Mouse (Mus musculus): ENCODE results near the gene Grin2b. TPM values are rescaled to one million over a fixed set of nuclear protein-coding genes. Genes with fewer than 3 reads are reported as not detected.

Grin2b gene
- polyA plus RNA-seq, 1 experiment = 0.03 TPM

DNA sequence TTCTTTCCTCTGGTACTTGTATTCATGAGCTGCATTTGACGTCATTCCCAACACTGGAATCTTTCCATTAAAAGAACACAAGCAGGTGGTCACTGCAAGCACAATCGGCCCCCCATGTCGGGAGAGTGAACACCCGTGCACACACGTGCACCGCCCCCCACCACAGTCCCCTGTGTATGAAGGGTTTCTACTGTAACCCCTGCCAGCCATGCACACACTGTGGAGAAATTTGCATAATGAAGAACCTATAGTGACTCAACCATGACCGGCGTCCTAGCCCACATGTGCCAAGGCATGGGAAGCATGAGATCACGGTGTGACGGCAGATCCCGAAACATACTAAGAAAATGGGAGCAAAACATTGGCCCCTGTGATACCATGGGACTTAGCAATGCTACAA, 179.9 kb downstream of the Grin2b start:
- Histone ChIP-seq H3K4me3 (ENCODE audit: low read depth, low read length) (no peak overlapping the region), H3K9me3 (replicated peaks; ENCODE audit: control insufficient read depth, insufficient read depth, low read length, poor library complexity, severe bottlenecking) (no peaks in the 10 kb centered on the region), H3K27ac (ENCODE audit: insufficient read depth, low read length) (no peak overlapping the region), H3K9ac (ENCODE audit: low read depth, poor library complexity, severe bottlenecking) (no peak overlapping the region), H3K36me3 (ENCODE audit: control insufficient read depth, insufficient read depth, low read length, poor library complexity, severe bottlenecking) (no peaks in the 10 kb centered on the region), H3K4me1 (ENCODE audit: control insufficient read depth, insufficient read depth, low read length) (no peaks in the 10 kb centered on the region), H3K27me3 (ENCODE audit: control insufficient read depth, insufficient read depth, low read length, poor library complexity, severe bottlenecking) (no peaks in the 10 kb centered on the region)
- no peak for TF ChIP-seq POLR2A (IDR thresholded peaks at IDR 0.05; ENCODE audit: insufficient read depth, low read length)
- TF ChIP-seq CTCF (IDR thresholded peaks at IDR 0.05; ENCODE audit: low read depth, low read length) = no peak
- TF ChIP-seq EP300 (IDR thresholded peaks at IDR 0.05; ENCODE audit: insufficient read depth, low read depth, low read length) = no peak

DNA sequence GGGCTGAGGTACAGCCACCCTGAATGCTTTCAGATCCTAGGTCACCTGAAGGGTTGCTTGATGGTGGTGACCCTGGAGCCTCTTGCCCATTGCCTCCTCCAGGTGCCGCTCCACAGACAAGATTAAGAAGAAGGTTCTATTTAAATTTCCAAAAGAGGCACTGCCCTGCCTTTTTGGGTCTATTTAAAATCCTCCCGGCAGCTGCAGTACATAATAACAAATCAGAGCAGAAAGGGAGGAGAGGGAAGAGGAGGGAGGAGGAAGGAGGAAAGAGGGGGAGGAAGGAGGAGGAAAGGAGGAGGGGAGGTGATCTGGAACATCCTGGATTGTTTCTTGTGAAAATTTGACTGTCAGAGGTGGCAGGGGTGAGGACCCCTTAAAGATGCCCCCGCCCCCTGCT, 197.2 kb downstream of the Grin2b start:
- no peaks in the 10 kb centered on the region for H3K4me1 ChIP-seq (ENCODE audit: control insufficient read depth, insufficient read depth, low read length)
- no peak for TF ChIP-seq POLR2A (IDR thresholded peaks at IDR 0.05; ENCODE audit: insufficient read depth, low read length)
- no peaks in the 10 kb centered on the region for H3K36me3 ChIP-seq (ENCODE audit: control insufficient read depth, insufficient read depth, low read length, poor library complexity, severe bottlenecking)
- H3K27ac ChIP-seq (ENCODE audit: insufficient read depth, low read length) = no peak overlapping the region
- H3K9ac ChIP-seq (ENCODE audit: low read depth, poor library complexity, severe bottlenecking) = no peak overlapping the region
- H3K4me3 ChIP-seq (ENCODE audit: low read depth, low read length) = no peak overlapping the region
- no peaks in the 10 kb centered on the region for H3K9me3 ChIP-seq (replicated peaks; ENCODE audit: control insufficient read depth, insufficient read depth, low read length, poor library complexity, severe bottlenecking)
- H3K27me3 ChIP-seq (ENCODE audit: control insufficient read depth, insufficient read depth, low read length, poor library complexity, severe bottlenecking) = no peaks in the 10 kb centered on the region

DNA sequence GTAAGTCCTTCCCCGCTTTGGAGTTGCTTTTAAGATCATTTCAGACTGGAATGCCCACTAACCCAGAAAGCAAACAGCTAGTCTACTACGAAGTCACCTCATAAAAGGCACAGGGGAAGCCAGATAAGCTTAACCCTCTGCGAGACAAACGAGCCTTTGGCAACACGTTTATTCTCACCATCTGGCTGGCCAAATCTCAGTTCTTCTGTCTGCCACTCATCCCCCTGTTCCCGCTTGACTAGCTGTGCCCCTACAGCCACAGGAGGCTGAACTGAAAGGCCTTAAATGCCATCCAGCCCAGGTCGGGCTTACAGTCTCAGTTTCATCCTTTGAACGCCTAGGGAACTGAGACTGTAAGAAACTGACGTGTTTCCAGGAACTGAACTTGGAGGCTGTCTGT, 200.8 kb downstream of the Grin2b start:
- no peak overlapping the region for H3K27ac ChIP-seq (ENCODE audit: insufficient read depth, low read length)
- no peaks in the 10 kb centered on the region for H3K4me1 ChIP-seq (ENCODE audit: control insufficient read depth, insufficient read depth, low read length)
- H3K9me3 ChIP-seq (replicated peaks; ENCODE audit: control insufficient read depth, insufficient read depth, low read length, poor library complexity, severe bottlenecking) = no peaks in the 10 kb centered on the region
- H3K36me3 ChIP-seq (ENCODE audit: control insufficient read depth, insufficient read depth, low read length, poor library complexity, severe bottlenecking) = no peaks in the 10 kb centered on the region
- no peak overlapping the region for H3K4me3 ChIP-seq (ENCODE audit: low read depth, low read length)
- no peaks in the 10 kb centered on the region for H3K27me3 ChIP-seq (ENCODE audit: control insufficient read depth, insufficient read depth, low read length, poor library complexity, severe bottlenecking)
- H3K9ac ChIP-seq (ENCODE audit: low read depth, poor library complexity, severe bottlenecking) = no peak overlapping the region
- TF ChIP-seq CTCF (IDR thresholded peaks at IDR 0.05; ENCODE audit: low read depth, low read length) = no peak
- no peak for TF ChIP-seq POLR2A (IDR thresholded peaks at IDR 0.05; ENCODE audit: insufficient read depth, low read length)
- no peak for TF ChIP-seq EP300 (IDR thresholded peaks at IDR 0.05; ENCODE audit: insufficient read depth, low read depth, low read length)

DNA sequence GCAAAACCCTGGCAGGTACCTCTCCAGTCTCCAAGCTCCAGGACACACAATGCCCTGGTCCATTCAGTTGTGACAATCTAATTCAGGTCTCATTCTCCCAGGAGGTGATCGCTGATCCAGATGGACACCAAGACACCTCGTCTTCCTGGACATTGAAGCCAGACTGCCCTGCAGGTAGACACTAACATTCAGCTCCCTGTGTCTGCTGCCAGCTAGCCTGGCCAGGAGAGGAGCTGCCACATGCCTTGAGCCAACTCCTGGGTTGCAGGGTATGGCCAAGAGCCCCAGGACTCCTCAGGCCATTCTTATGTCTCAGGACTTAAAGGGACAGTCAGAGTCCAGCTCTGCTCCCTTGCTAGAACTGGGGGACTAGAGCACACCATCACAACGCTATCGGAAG, 201.8 kb downstream of the Grin2b start:
- no peak overlapping the region for H3K27ac ChIP-seq (ENCODE audit: insufficient read depth, low read length)
- H3K4me1 ChIP-seq (ENCODE audit: control insufficient read depth, insufficient read depth, low read length) = no peaks in the 10 kb centered on the region
- no peak overlapping the region for H3K4me3 ChIP-seq (ENCODE audit: low read depth, low read length)
- TF ChIP-seq CTCF (IDR thresholded peaks at IDR 0.05; ENCODE audit: low read depth, low read length) (no peak), POLR2A (IDR thresholded peaks at IDR 0.05; ENCODE audit: insufficient read depth, low read length) (no peak), EP300 (IDR thresholded peaks at IDR 0.05; ENCODE audit: insufficient read depth, low read depth, low read length) (no peak)
- no peaks in the 10 kb centered on the region for H3K36me3 ChIP-seq (ENCODE audit: control insufficient read depth, insufficient read depth, low read length, poor library complexity, severe bottlenecking)
- H3K27me3 ChIP-seq (ENCODE audit: control insufficient read depth, insufficient read depth, low read length, poor library complexity, severe bottlenecking) = no peaks in the 10 kb centered on the region
- H3K9ac ChIP-seq (ENCODE audit: low read depth, poor library complexity, severe bottlenecking) = no peak overlapping the region
- H3K9me3 ChIP-seq (replicated peaks; ENCODE audit: control insufficient read depth, insufficient read depth, low read length, poor library complexity, severe bottlenecking) = no peaks in the 10 kb centered on the region

DNA sequence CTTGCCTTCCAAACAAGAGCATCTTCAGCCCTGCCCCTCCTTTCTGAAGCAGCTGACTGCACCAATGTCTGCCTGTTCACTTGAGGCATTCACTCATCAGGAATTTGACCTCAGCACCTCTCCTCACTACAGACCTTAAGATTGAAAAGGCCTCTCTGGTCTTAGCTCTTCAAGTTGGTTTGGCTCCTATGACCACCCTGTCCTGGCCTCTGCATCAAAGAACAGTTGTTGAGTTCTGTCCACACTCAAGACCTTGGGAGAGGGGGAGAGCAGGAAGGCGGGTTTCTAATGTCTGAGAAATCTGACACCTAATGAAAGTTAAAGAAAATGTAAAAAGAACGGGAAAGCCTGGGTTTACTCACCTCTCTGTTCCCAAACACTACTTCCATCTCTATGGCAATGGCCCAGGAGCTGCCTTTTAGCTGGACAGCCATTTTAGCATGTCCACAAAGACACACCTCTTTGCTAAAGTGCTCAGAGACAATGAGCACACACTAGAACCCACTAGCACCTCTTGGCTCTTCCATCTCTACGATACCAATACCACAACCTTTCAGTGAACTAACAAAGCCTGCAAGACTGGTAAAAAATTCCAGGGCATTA, 202.5 kb downstream of the Grin2b start:
- TF ChIP-seq EP300 (IDR thresholded peaks at IDR 0.05; ENCODE audit: insufficient read depth, low read depth, low read length) (no peak), CTCF (IDR thresholded peaks at IDR 0.05; ENCODE audit: low read depth, low read length) (no peak), POLR2A (IDR thresholded peaks at IDR 0.05; ENCODE audit: insufficient read depth, low read length) (no peak)

DNA sequence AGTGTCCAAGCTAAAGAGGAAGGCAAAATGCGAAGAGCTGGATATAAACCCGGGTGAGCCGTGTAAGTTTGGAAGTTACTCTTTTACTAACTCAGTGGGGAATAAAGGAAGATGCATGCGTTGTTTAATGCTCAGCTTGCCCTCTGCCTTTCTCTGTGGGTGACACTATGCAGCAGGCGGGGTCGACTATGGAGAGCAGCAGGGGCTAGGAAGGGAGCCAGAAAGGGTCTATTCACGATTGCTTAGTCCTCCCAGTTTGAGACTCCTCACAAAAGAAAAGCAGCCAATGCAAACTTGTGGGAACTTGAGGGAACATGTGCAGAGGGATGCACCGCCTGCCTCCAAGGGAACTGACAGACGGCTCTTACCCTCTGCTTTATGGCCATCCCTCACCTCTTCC, 211.5 kb downstream of the Grin2b start:
- no peaks in the 10 kb centered on the region; the same call in 1 of the 2 replicates for H3K9me3 ChIP-seq (replicated peaks; ENCODE audit: control insufficient read depth, insufficient read depth, low read length, poor library complexity, severe bottlenecking)
- H3K27me3 ChIP-seq (ENCODE audit: control insufficient read depth, insufficient read depth, low read length, poor library complexity, severe bottlenecking) = no peaks in the 10 kb centered on the region
- no peaks in the 10 kb centered on the region for H3K36me3 ChIP-seq (ENCODE audit: control insufficient read depth, insufficient read depth, low read length, poor library complexity, severe bottlenecking)
- H3K9ac ChIP-seq (ENCODE audit: low read depth, poor library complexity, severe bottlenecking) = no peak overlapping the region
- H3K4me3 ChIP-seq (ENCODE audit: low read depth, low read length) = no peak overlapping the region
- no peak overlapping the region for H3K27ac ChIP-seq (ENCODE audit: insufficient read depth, low read length)
- H3K4me1 ChIP-seq (ENCODE audit: control insufficient read depth, insufficient read depth, low read length) = no peaks in the 10 kb centered on the region
- TF ChIP-seq CTCF (IDR thresholded peaks at IDR 0.05; ENCODE audit: low read depth, low read length) (no peak), POLR2A (IDR thresholded peaks at IDR 0.05; ENCODE audit: insufficient read depth, low read length) (no peak), EP300 (IDR thresholded peaks at IDR 0.05; ENCODE audit: insufficient read depth, low read depth, low read length) (no peak)

More for the DNA sequence above, 202.5 kb downstream of the Grin2b start:
- Histone ChIP-seq H3K27ac (ENCODE audit: insufficient read depth, low read length) (no peak overlapping the region), H3K36me3 (ENCODE audit: control insufficient read depth, insufficient read depth, low read length, poor library complexity, severe bottlenecking) (no peaks in the 10 kb centered on the region), H3K27me3 (ENCODE audit: control insufficient read depth, insufficient read depth, low read length, poor library complexity, severe bottlenecking) (no peaks in the 10 kb centered on the region), H3K9me3 (replicated peaks; ENCODE audit: control insufficient read depth, insufficient read depth, low read length, poor library complexity, severe bottlenecking) (no peaks in the 10 kb centered on the region), H3K4me1 (ENCODE audit: control insufficient read depth, insufficient read depth, low read length) (no peaks in the 10 kb centered on the region), H3K4me3 (ENCODE audit: low read depth, low read length) (no peak overlapping the region), H3K9ac (ENCODE audit: low read depth, poor library complexity, severe bottlenecking) (no peak overlapping the region)
